Comparison of ENCODE assay signal across 8 mouse cellular contexts in the genomic region with DNA sequence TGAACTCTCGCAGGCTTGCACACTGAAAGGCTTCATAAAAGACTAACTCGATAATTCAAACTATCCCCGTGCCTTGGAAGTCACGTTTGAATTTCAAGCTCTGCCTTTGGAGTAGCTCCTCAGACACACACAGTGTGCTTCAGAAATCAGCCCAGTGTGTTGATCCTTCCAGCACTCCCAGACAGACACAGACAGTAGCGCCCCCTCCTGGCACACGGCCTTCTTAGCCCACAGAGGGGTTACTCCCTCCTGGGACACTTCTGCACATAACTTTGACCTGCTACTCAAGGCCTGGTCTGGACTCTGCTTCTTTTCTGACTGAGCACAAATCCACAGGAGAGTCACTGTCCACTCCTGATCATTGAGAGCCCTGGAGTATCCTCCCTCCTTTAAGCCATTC.
DNase-seq lines count a peak whose midpoint lies in the region.

No protein-coding gene starts in this region.

- intact Hi-C loops in heart, postnatal 14 days (cut with DNase I), result no loop called here

- peak; percentile 33 for DNase-seq in kidney, adult 9 months
- DNase-seq in kidney, adult 8-10 months, result no peak
- peak; percentile 28 to 49 for DNase-seq in CD8-positive naive resting alpha-beta T cell, adult 2 months (ENCODE audit: low read depth in 2 of 2, low spot score in 2 of 2)
- DNase-seq in adrenal gland, adult 18-20 months (ENCODE audit: low spot score in 2 of 2), result peak; percentile 45 to 56
- peak; percentile 70 to 75 for DNase-seq in heart, postnatal 14 days
- peak; percentile 65 for DNase-seq in naive thymus-derived CD4-positive, alpha-beta T cell, adult 2 months (ENCODE audit: low read depth)
- DNase-seq in frontal cortex, adult 2 months (ENCODE audit: extremely low spot score in 1 of 2, low spot score in 1 of 2), result no peak
- DNase-seq in right cerebral cortex, postnatal 36 days (ENCODE audit: low spot score in 2 of 2), result no peak

Comparison
In these comparisons a context has a peak if more than half of its experiments do, and no peak if none do; other contexts are left out.
1. DNase-seq: peak in kidney, adult 9 months (single experiment), CD8-positive naive resting alpha-beta T cell, adult 2 months (2 of 2), adrenal gland, adult 18-20 months (2 of 2), heart, postnatal 14 days (2 of 2) and naive thymus-derived CD4-positive, alpha-beta T cell, adult 2 months (single experiment); none in kidney, adult 8-10 months (0 of 2), frontal cortex, adult 2 months (0 of 2) and right cerebral cortex, postnatal 36 days (0 of 2).